Mouse (Mus musculus) stomach, embryonic 15.5 days (tissue): ENCODE measurements at regions not wholly inside any gene's neighbourhood (a gene's known extent, or its start where the extent isn't known, plus 50 kb on each side); places are given as distances from the start of the nearest gene placed in this dataset.

Experiments used
- ATAC-seq: fragments of 200-750 bp; cut with Nextera tagmentation; 2 replicates; pipeline ENCODE4 v1.8.0; 2017; ENCODE audit warnings: low read depth, moderate number of reproducible peaks, moderate TSS enrichment; ENCODE audit not compliant: insufficient read depth, low FRiP score
- H3K27ac ChIP-seq: fragments of 300-500 bp; sonication (generic); 2 replicates; pipeline ENCODE4 v1.5.1; 2015; ENCODE audit warnings: mild to moderate bottlenecking, inconsistent platforms
- H3K27me3 ChIP-seq: fragments of 300-500 bp; sonication (generic); replicated peaks from 2 replicates; pipeline ENCODE4 v1.6.1; 2015; ENCODE audit warnings: inconsistent platforms
- H3K36me3 ChIP-seq: fragments of 300-500 bp; sonication (generic); 2 replicates; pipeline ENCODE4 v1.6.1; 2015; ENCODE audit warnings: inconsistent platforms
- H3K4me1 ChIP-seq: fragments of 300-500 bp; sonication (generic); 2 replicates; pipeline ENCODE4 v1.6.1; 2015; ENCODE audit warnings: inconsistent platforms
- H3K4me2 ChIP-seq: fragments of 300-500 bp; sonication (generic); 2 replicates; pipeline ENCODE4 v1.6.1; 2015; ENCODE audit warnings: mild to moderate bottlenecking, inconsistent platforms
- H3K4me3 ChIP-seq: fragments of 300-500 bp; sonication (generic); replicated peaks from 2 replicates; pipeline ENCODE4 v1.5.1; 2015; ENCODE audit warnings: inconsistent platforms
- H3K9ac ChIP-seq: fragments of 300-500 bp; sonication (generic); 2 replicates; pipeline ENCODE4 v1.6.1; 2015; ENCODE audit warnings: inconsistent platforms
- H3K9me3 ChIP-seq: fragments of 300-500 bp; sonication (generic); 2 replicates; pipeline ENCODE4 v1.6.1; 2016; ENCODE audit warnings: inconsistent platforms
- WGBS: fragments of 180-500 bp; shearing (Covaris S2); methylation state at CpG from one replicate; pipeline ENCODE4 v1.1.7; 2015; 5-methylcytosine and 5-hydroxymethylcytosine counted together

- H3K9me3 ChIP-seq: no peaks in the 10 kb centered on the region
- no peak overlapping the region for H3K4me2 ChIP-seq
- no peak overlapping the region for H3K4me3 ChIP-seq
- H3K36me3 ChIP-seq: no peaks in the 10 kb centered on the region
- H3K27ac ChIP-seq: no peak overlapping the region
- WGBS: 75% methylated on average over 5 of the region's 5 CpGs
- no peaks in the 10 kb centered on the region for H3K27me3 ChIP-seq
- ATAC-seq: no peak
- H3K9ac ChIP-seq: no peak overlapping the region
- no peaks in the 10 kb centered on the region for H3K4me1 ChIP-seq
These were observed 124.1 kb upstream of the Wscd1 start for GRCm38 (mm10) chr11:71625501-71626191.

- no peak overlapping the region for H3K4me2 ChIP-seq
- H3K4me1 ChIP-seq: no peaks in the 10 kb centered on the region
- no peaks in the 10 kb centered on the region for H3K9me3 ChIP-seq
- H3K9ac ChIP-seq: no peak overlapping the region
- no peak for ATAC-seq
- H3K27ac ChIP-seq: no peak overlapping the region
- H3K27me3 ChIP-seq: no peaks in the 10 kb centered on the region
- 72% methylated on average over 1 of the region's 1 CpGs for WGBS
- no peak overlapping the region for H3K4me3 ChIP-seq
- H3K36me3 ChIP-seq: no peaks in the 10 kb centered on the region
These were observed 113.6 kb upstream of the Wscd1 start for GRCm38 (mm10) chr11:71636111-71636510.

DNA sequence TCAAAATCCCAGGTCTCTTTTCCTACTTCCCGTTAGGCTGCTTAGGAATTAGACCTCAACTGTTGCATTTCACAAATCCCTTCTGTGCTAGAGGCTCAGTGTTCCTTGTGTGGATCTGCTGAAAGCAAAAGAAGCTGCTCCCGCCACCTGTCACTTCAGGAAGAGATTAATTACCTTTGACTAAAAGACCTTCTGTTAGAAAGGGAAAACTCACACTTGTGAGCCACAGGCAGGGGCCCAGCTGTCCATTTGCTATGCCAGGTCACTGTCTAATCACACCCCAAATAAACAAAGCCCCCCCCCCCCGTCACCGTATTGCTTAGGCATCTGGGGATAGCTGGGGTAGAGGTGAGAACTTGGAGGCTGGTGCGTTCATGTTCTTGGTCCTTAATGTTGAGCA is 112.9 kb upstream of the Wscd1 start:
- H3K4me1 ChIP-seq: no peaks in the 10 kb centered on the region
- no peak for ATAC-seq
- no peak overlapping the region for H3K27ac ChIP-seq
- no peaks in the 10 kb centered on the region for H3K9me3 ChIP-seq
- H3K4me3 ChIP-seq: no peak overlapping the region
- H3K36me3 ChIP-seq: no peaks in the 10 kb centered on the region
- no peak overlapping the region for H3K4me2 ChIP-seq
- WGBS: 16% methylated on average over 5 of the region's 5 CpGs
- H3K27me3 ChIP-seq: no peaks in the 10 kb centered on the region
- H3K9ac ChIP-seq: no peak overlapping the region

DNA sequence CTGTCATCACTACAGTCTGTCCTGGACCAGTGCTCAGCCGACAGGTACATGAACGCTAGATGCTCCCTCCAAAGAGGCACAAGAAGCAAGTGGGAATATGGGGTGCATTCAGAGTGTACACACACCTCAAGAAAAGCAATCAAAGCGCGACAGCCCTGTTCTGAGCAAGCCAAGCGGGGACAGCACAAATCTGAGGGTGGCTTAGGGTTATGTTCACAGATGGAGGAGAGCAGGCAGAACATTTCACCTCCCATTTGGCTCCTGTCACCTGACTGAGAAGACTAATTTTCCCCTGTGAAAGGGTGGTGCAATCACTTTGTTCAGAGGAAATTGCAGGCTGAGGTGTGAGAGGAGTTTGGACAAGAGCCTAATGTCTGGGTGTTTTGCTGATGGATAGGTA is 106.8 kb upstream of the Wscd1 start:
- Histone ChIP-seq H3K36me3 (no peaks in the 10 kb centered on the region), H3K27me3 (no peaks in the 10 kb centered on the region), H3K27ac (no peak overlapping the region), H3K9ac (no peak overlapping the region), H3K4me2 (no peak overlapping the region), H3K4me1 (no peaks in the 10 kb centered on the region), H3K9me3 (no peaks in the 10 kb centered on the region), H3K4me3 (no peak overlapping the region)
- no peak for ATAC-seq
- WGBS: 74% methylated on average over 5 of the region's 5 CpGs

GRCm38 (mm10) chr11:71651756-71652380 is 97.9 kb upstream of the Wscd1 start:
- H3K9me3 ChIP-seq: no peaks in the 10 kb centered on the region
- WGBS: 84% methylated on average over 5 of the region's 5 CpGs
- ATAC-seq: no peak
- no peaks in the 10 kb centered on the region for H3K27me3 ChIP-seq
- no peak overlapping the region for H3K9ac ChIP-seq
- H3K36me3 ChIP-seq: no peaks in the 10 kb centered on the region
- H3K4me1 ChIP-seq: no peaks in the 10 kb centered on the region
- H3K27ac ChIP-seq: no peak overlapping the region
- H3K4me2 ChIP-seq: no peak overlapping the region
- H3K4me3 ChIP-seq: no peak overlapping the region

DNA sequence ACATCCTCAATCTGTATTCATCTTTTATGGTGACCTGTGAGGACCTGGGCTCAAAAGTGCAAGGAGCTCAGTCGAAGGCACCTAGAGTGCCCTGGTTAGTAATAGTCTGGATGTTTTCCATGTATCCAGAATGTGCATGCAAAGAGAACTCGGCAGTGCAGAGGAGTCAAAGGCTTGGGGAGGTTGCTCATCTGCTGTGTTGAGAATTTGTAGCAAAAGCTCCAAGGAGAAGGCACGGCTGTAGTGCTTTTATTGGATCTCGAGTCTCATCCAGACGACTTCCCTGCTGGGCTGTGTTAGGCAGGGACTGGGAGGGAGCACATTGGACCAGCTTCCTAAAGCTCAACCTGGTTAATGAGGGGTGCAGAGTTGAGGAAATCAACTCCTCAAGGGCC is 97.3 kb upstream of the Wscd1 start:
- Histone ChIP-seq H3K4me3 (no peak overlapping the region), H3K36me3 (no peaks in the 10 kb centered on the region), H3K9ac (no peak overlapping the region), H3K27me3 (no peaks in the 10 kb centered on the region), H3K27ac (no peak overlapping the region), H3K4me1 (no peaks in the 10 kb centered on the region), H3K9me3 (no peaks in the 10 kb centered on the region), H3K4me2 (no peak overlapping the region)
- WGBS: 71% methylated on average over 5 of the region's 5 CpGs
- ATAC-seq: no peak

GRCm38 (mm10) chr11:71658346-71658745 is 91.4 kb upstream of the Wscd1 start:
- Histone ChIP-seq H3K4me2 (no peak overlapping the region), H3K9me3 (no peaks in the 10 kb centered on the region), H3K36me3 (no peaks in the 10 kb centered on the region), H3K9ac (no peak overlapping the region), H3K4me3 (no peak overlapping the region), H3K27ac (no peak overlapping the region), H3K27me3 (no peaks in the 10 kb centered on the region), H3K4me1 (no peaks in the 10 kb centered on the region)
- WGBS: 62% methylated on average over 2 of the region's 2 CpGs
- no peak for ATAC-seq

DNA sequence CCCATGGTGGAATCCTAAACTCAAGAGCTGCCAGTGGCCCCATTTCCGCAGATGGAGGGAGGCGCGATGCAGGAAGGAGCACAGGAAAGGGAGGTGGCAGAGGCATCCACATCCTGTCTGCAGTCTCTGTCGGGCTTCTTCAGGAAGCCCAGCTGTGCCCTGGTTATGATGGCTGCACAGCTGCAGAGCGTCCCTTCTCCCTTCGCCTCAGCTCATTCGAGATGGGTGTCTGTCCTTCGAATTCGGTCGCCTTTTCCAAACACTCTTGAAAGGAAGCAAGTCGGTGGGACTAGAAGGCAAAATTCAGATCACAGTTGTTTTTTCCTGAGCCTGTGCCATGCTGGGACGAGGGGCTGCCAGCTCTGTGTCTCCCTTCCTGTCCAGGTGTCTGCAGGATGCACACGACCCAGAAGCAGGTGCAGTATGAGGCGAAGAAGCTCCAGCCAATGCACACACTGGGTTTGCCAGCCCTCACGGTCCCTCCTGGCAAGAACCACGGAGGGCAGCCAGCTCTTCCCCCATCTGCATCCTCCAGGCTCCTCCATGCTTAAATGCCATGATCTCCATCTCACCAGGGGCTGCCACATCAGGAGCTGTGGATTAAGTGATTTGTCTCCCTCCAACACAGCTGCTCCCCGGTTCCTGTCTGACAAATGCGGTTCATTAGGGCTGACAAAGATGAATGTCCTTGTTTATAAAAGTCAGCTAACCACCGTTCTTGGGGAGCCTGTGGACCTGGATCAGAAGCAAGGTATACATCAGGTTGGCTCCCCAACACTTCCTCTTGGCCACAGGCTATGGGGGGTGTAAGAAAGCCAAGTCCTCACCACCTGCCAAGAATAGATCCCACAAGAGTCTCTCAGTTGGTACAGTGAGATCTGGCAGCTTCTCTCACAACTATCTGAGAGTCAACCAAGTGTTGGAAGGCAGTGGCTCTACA is 79.3 kb upstream of the Wscd1 start:
- Histone ChIP-seq H3K27ac (no peak overlapping the region), H3K36me3 (no peaks in the 10 kb centered on the region), H3K9ac (no peak overlapping the region), H3K4me2 (no peak overlapping the region), H3K27me3 (no peaks in the 10 kb centered on the region), H3K4me1 (no peaks in the 10 kb centered on the region), H3K4me3 (no peak overlapping the region), H3K9me3 (no peaks in the 10 kb centered on the region)
- 56% methylated on average over 19 of the region's 19 CpGs for WGBS
- ATAC-seq: no peak

DNA sequence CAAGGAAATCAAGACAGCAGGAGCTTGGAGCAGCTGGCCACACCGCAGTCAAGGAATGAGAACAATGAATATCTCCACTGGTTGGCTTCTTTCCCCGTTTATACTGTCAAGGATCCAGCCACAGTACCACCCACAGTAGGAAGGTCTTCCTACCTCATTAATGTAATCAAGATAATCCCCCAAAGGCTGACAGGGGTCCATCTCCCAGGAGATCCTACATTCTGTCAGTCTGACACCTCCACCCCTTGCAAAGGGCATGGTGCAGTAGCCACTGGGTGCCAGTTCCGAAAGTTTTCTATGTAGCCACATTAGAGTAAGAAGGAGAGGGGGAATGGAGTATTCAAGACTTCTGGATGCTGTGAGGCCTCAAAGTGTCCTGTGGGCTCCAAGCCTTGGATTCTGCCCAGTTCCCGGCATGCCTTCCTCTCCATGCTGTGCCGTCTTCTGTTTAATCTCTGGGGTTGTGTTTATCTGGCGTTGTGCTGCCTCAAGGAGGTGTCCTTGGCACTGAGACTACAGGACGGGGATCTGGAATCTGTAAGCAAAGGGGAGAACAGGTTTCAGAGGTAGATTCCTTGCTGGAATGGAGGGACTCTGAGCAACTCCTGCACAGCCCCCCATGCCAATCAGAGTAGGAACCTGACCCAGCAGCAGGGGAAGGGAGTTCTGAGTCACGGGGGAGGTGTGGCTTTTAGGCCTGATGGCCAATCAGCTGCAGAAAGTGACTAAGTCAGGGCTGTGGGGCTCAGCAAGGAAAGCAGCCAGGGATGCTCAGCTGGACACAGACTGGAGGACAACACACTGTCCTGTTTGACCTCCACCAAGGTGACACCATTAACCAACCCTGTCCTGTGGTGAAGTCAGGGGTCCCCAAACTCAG is 77.3 kb upstream of the Wscd1 start:
- WGBS: 30% methylated on average over 8 of the region's 8 CpGs
- no peak for ATAC-seq

GRCm38 (mm10) chr11:71674319-71674718 is 75.4 kb upstream of the Wscd1 start:
- Histone ChIP-seq H3K27ac (no peak overlapping the region), H3K4me1 (no peaks in the 10 kb centered on the region), H3K9ac (no peak overlapping the region), H3K27me3 (no peaks in the 10 kb centered on the region), H3K4me2 (no peak overlapping the region), H3K4me3 (no peak overlapping the region), H3K9me3 (no peaks in the 10 kb centered on the region), H3K36me3 (no peaks in the 10 kb centered on the region)
- ATAC-seq: no peak; the same call in 1 of the 2 replicates
- WGBS: 47% methylated on average over 5 of the region's 5 CpGs

More for the DNA sequence above, 77.3 kb upstream of the Wscd1 start:
- Histone ChIP-seq H3K9ac (no peak overlapping the region), H3K9me3 (no peaks in the 10 kb centered on the region), H3K27ac (0 out of 2 replicates have a peak overlapping the region, but pooled peaks have one; percentile 13), H3K27me3 (no peaks in the 10 kb centered on the region), H3K4me3 (no peak overlapping the region), H3K4me1 (no peaks in the 10 kb centered on the region), H3K36me3 (no peaks in the 10 kb centered on the region), H3K4me2 (no peak overlapping the region)

GRCm38 (mm10) chr11:71675714-71676313 is 73.9 kb upstream of the Wscd1 start:
- Histone ChIP-seq H3K9me3 (no peaks in the 10 kb centered on the region), H3K4me2 (no peak overlapping the region), H3K4me3 (no peak overlapping the region), H3K36me3 (no peaks in the 10 kb centered on the region), H3K27ac (no peak overlapping the region), H3K27me3 (no peaks in the 10 kb centered on the region), H3K4me1 (no peaks in the 10 kb centered on the region), H3K9ac (no peak overlapping the region)
- 57% methylated on average over 3 of the region's 3 CpGs for WGBS
- no peak for ATAC-seq
